Mouse (Mus musculus) kidney, postnatal 14 days (tissue): ENCODE measurements around the gene Ppwd1.
A peak's percentile ranks its signal among the peaks of the same experiment; 100 is the strongest.
"Not testable (repeated sequence)": the region's sequence is repeated elsewhere in the genome, so short reads cannot be mapped to it uniquely, and the experiment has no call there.

Experiments
- DNase-seq: peaks from one replicate; pipeline ENCODE4 v3.0.0; 2022; ENCODE audit warnings: mixed read lengths

The Ppwd1 gene

GRCm38 (mm10) chr13:104228384-104229066 is at the start of gene Ppwd1, which contains the start of gene Cenpk:
Ppwd1 (minus strand) TSS chr13:104228843.
Cenpk (plus strand) TSS chr13:104228611.
- peak; percentile 97 for DNase-seq

DNA sequence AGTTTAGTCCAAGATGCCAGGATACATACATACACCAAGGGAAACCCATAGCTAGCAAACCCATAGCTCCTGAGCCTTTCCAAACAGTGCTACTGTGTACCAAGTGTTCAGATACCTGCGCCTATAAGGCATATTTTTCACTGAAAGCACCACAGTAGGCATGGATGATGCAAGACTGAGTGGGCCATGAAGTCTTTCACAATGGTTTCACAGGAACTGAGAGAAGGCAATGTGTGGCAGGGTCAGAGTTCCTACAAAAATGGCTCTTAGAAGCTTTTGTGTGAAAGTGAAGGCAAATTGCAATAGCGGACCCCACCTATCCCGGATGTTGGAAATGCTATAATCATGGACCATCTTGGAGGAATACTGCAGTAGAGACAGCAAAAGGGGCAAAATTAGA is 30.4 kb upstream of the Ppwd1 start:
- DNase-seq: no peak

- no peak for DNase-seq
Observed at GRCm38 (mm10) chr13:104229181-104229580, 538 bp upstream of the Ppwd1 start.

GRCm38 (mm10) chr13:104227478-104227877 is 1.2 kb downstream of the Ppwd1 start:
- no peak for DNase-seq

DNA sequence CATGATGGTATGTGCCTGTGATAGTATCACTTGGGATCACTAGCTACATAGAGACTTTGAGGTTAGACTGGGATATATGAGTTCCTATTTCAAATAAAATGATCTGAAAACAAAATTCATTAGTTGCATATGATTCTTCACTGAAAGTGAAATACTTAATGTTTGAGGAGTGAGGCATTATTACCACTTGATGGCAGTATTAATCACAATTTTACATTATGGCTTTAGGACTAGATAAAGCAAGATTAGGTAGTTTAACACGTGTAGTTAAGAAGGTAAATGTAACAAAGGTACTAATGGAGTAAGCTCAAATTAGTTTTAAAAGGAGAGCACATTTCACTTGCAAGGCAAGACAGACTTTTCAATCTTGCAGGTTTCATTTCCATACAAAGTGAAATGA is 24.3 kb downstream of the Ppwd1 start:
- DNase-seq: no peak

GRCm38 (mm10) chr13:104195891-104196290 is 32.8 kb downstream of the Ppwd1 start:
- not testable (repeated sequence) for DNase-seq

DNA sequence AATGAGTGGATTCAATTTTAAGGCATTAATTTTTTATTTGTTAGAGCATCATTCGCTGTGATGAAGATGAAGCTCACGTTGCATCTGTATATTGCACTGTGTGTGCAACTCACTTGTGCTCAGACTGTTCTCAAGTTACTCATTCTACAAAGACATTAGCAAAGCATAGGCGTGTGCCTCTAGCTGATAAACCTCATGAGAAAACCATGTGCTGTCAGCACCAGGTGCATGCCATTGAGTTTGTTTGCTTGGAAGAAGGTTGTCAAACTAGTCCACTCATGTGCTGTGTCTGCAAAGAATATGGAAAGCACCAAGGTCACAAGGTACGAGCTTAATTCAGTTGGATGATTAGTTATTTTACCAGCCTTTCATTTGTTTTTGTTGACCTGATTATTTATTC is 41.3 kb downstream of the Ppwd1 start:
- no peak for DNase-seq

- no peak for DNase-seq
Observed at GRCm38 (mm10) chr13:104179176-104179888, 49.3 kb downstream of the Ppwd1 start.

DNA sequence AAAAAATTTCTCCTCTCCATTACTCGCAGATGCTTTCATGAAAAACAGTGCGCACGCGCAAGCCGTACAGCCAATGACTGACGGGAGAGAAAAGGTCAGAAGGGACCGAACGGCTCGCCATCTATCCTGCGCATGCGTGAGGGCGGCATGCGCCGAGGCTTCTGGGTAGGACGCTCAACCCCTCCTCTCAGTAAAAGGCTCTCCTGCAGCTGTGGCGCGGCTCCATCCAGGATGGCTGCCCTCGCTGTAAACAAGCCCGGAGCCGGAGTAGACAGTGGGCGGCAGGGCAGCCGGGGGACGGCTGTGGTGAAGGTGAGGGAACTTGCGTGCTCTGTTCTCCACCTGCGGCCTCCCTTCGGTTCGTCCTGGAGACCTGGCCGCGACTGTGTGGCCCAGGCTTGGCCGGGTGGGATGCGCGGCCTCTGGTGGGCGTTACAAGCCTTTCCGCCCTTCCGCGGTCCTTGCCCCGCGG is 50.0 kb downstream of the Ppwd1 start, which contains the start of gene Trim23:
TSS of gene Trim23 (plus strand) at position 148 of the 472 bp plus-strand sequence.
- peak; percentile 98 for DNase-seq

GRCm38 (mm10) chr13:104177796-104178649 is 50.6 kb downstream of the Ppwd1 start, which contains the start of gene Trappc13:
Trappc13 (minus strand) TSS chr13:104178469.
- DNase-seq: peak; percentile 90

DNA sequence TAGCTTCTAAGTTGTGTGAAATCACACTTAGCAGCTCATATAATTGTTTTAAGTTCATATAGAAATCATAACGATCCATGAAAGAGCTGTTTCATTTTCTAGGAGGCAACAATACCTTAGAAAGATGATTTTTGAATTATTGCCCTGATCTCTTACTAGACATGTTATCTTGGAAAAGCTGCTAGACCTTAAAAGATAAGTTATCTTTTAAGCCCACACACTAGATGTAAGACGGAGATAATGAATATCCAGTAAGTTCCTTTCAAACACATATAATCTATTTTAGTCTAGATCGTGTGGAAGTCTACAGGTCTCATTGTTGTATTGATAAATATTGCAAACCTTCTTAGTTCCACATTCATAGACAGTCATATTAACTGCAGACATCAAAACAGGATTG is 51.8 kb downstream of the Ppwd1 start:
- DNase-seq: no peak

- no peak for DNase-seq
Observed at GRCm38 (mm10) chr13:104172498-104172897, 56.1 kb downstream of the Ppwd1 start.

DNA sequence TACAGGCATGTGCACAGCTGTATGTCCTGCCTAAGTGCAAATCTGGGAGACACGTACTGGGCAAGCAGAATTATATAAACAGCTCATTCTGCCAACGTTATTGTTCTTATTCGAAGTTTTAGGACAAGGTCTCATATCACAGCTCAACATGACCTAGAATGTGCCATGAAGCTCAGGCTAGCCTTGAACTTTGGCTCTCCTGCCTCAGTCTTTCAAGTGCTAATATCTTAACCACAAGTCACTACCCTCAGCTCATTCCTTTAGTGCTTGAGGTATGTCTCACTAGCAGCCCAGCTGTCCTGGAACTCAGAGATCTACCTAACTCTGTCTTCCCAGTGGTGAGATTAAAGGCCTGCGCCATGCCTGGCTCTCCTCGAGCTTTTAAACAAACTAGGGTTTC is 56.9 kb downstream of the Ppwd1 start:
- no peak for DNase-seq

DNA sequence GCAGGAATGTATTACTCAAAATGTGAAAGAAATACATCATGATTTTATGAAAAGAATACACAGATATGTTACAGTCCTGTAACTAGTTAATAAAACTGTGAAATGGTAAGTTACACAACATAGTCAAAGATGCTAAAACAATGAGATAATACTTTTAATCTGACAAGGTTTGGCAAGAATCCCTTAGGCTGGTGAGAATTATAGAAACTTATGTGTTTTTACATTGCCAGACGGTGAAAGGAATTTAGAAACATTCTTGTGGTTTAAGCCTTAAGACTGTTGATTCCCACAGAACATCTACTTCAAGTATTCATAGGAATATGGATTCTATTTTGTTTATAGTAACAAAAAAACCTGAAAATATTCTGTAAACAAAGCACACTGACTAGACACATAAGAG is 73.0 kb downstream of the Ppwd1 start:
- DNase-seq: no peak
